Mouse (Mus musculus) brown adipose tissue, adult 24 weeks (tissue): ENCODE results near the gene Cfap45. TPM values are rescaled to one million over a fixed set of nuclear protein-coding genes. Genes with fewer than 3 reads are reported as not detected.

ENCODE experiments used
- H3K27ac ChIP-seq: fragments of 200-500 bp; replicated peaks from 2 replicates; pipeline ENCODE4 v1.5.1; 2012; ENCODE audit warnings: low read depth, mild to moderate bottlenecking, low read length
- H3K4me1 ChIP-seq: fragments of 200-500 bp; 2 replicates; pipeline ENCODE4 v1.6.1; 2012; ENCODE audit warnings: low read length, mixed read lengths; ENCODE audit not compliant: control insufficient read depth, insufficient read depth, insufficient read length
- H3K4me3 ChIP-seq: fragments of 200-500 bp; 2 replicates; pipeline ENCODE4 v1.5.1; 2012; ENCODE audit warnings: low read depth, mild to moderate bottlenecking, low read length, moderate library complexity; ENCODE audit not compliant: insufficient read depth
- polyA plus RNA-seq: library from polyadenylated mRNA; stranded (reverse); fragments of >200 nt; gene quantifications from 2 replicates; pipeline ENCODE4 v1.2.4, GENCODE M21; 2012; ENCODE audit not compliant: missing spikeins, insufficient read depth, insufficient read length

Cfap45 gene
- polyA plus RNA-seq, 1 experiment, result not detected

GRCm38 (mm10) chr1:172590385-172590784 is 69.8 kb downstream of the Cfap45 start, which contains the start of gene Slamf8:
Gene Slamf8 (minus strand): TSS chr1:172590568.
- H3K27ac ChIP-seq, result peak within 1 kb of the TSS; percentile 10; the same call in 1 of the 2 replicates
- H3K4me3 ChIP-seq, result no peak within 1 kb of the TSS
- no peaks in the 10 kb centered on the region; the same call in 1 of the 2 replicates for H3K4me1 ChIP-seq

- Histone ChIP-seq H3K27ac (no peak overlapping the region), H3K4me1 (no peaks in the 10 kb centered on the region; the same call in 1 of the 2 replicates), H3K4me3 (no peak overlapping the region)
These were observed 72.7 kb downstream of the Cfap45 start for GRCm38 (mm10) chr1:172593321-172593720.

- Histone ChIP-seq H3K4me1 (no peaks in the 10 kb centered on the region; the same call in 1 of the 2 replicates), H3K27ac (no peak overlapping the region), H3K4me3 (no peak overlapping the region)
These were observed 73.4 kb downstream of the Cfap45 start for GRCm38 (mm10) chr1:172593956-172594355.

- H3K27ac ChIP-seq, result no peak overlapping the region
- no peak overlapping the region for H3K4me3 ChIP-seq
- no peaks in the 10 kb centered on the region; the same call in 1 of the 2 replicates for H3K4me1 ChIP-seq
These were observed 73.9 kb downstream of the Cfap45 start for GRCm38 (mm10) chr1:172594495-172594894.

Other genes with a start within 250 kb of the Cfap45 start
- gene Atp1a2, start 222.7 kb upstream of the Cfap45 start, polyA plus RNA-seq, result 428 and 499 TPM in 2 replicates
- not detected in 2 replicates for gene Kcnj9, start 191.5 kb upstream of the Cfap45 start, polyA plus RNA-seq
- gene Kcnj10, start 179.6 kb upstream of the Cfap45 start, polyA plus RNA-seq, result not detected in 2 replicates
- gene Pigm, start 144.3 kb upstream of the Cfap45 start, polyA plus RNA-seq, result 3.9 and 5.0 TPM in 2 replicates
- 3.5 and 4.5 TPM in 2 replicates for gene Slamf9, start 45.4 kb upstream of the Cfap45 start, polyA plus RNA-seq
- 0.96 TPM in 1 of 2 replicates, not detected in the other for gene Igsf9, start 39.0 kb upstream of the Cfap45 start, polyA plus RNA-seq
- 26.2 and 29.3 TPM in 2 replicates for gene Tagln2, start 20.8 kb upstream of the Cfap45 start, polyA plus RNA-seq
- gene Vsig8, start 35.1 kb downstream of the Cfap45 start, polyA plus RNA-seq, result not detected in 2 replicates
- gene Slamf8, start 69.8 kb downstream of the Cfap45 start, polyA plus RNA-seq, result 1.4 TPM in 1 of 2 replicates, not detected in the other
- gene Fcrl6, start 81.8 kb downstream of the Cfap45 start, polyA plus RNA-seq, result not detected in 2 replicates
- 18.5 and 21.5 TPM in 2 replicates for gene Dusp23, start 112.2 kb downstream of the Cfap45 start, polyA plus RNA-seq
- not detected in 2 replicates for gene Crp, start 177.3 kb downstream of the Cfap45 start, polyA plus RNA-seq